Mouse (Mus musculus): ENCODE measurements around the gene Gfod2.

GRCm38 (mm10) chr8:105715042-105715441 lies 43.4 kb downstream of the Gfod2 start:
- no peak for TF ChIP-seq CTCF (IDR thresholded peaks at IDR 0.05; ENCODE audit: control insufficient read depth, insufficient read depth, low read length)
- TF ChIP-seq POLR2A (IDR thresholded peaks at IDR 0.05; ENCODE audit: borderline replicate concordance, control insufficient read depth, low read depth, low read length), result no peak

Data from bone marrow, adult 2 months (tissue).